Mouse (Mus musculus) liver, embryonic 14 days (tissue): Measurements from ENCODE around the gene Riok1. TPM values are rescaled to one million over a fixed set of nuclear protein-coding genes. Genes with fewer than 3 reads are reported as not detected.

Experiments used
- polyA plus RNA-seq: library from polyadenylated mRNA; depleted of rRNA; stranded (reverse); fragments of >200 nt; gene quantifications from 2 replicates; pipeline ENCODE4 v1.2.3, GENCODE M21; 2012; rRNA removed

The Riok1 gene
- 12.8 and 19.2 TPM in 2 replicates for polyA plus RNA-seq

DNA sequence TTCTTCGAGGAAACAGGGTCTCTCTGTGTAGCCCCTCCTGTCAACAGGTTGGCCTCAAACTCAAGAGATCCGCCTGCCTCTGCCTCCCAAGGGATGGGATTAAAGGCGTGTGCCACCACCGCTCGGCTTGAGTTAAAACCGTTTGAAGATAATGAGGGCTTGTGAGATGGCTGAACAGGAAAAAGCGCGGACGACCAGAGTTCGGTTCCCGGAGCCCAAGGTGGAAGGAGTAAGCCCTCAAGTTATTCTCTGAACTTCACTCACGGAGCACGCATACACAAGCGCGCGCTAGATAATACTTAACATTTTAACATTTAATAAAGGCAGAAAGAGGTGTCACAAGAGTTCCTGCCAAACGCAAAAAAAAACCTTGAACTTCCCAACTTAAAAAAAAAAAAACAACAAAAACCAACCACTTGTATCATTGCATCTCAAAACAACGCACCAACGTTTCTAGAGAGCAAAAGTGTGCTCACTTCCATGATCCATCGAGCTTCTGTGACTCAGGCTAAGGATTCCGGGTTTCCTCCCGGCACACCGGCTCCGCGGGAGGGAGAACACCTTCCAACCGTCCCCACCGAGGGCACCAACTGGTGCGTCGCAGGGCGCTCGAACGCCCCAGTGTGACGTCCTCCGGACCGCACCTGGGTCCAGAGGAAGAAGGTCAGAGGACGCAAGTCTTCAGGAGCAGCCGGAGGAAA is at the start of gene Riok1:
Gene Riok1 (plus strand): TSS at position 653 of the 701 bp plus-strand sequence.

DNA sequence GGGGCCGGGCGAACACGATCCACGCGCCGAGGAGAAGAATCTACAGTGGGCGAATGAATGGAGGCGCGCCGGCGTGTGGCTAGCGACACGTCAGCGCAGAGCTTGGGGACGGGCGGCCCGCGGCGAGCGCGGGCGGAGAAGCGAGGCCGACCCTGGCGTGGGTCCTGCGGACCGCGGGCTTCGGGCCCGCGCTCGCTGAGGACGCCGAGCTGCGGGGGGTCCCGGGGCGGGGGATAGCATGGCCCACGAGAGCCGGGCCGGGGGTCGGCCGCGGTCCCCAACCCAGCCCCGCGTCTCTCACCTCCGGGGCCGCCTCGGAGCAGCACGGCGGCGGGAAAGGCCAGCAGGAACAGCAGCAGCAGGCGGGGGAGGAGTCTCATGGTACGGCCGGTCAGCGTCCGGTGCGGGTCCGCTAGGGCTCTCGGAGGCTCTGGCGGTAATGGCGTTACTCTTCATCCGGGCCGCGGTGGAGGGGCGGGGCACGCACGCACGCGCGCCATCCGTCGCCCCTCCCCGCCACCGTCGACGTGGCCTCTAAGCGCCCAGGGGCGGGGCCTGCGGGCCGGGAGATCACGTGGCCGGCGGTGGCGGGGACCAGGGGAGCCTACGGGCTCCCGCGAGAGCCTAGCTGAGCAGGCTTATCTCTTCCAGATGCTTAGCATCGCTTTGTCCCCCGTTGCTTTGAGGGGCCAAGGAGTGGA is 42.9 kb upstream of the Riok1 start, which contains the start of gene Ssr1:
Gene Ssr1 (minus strand): TSS at position 514 of the 701 bp plus-strand sequence.

DNA sequence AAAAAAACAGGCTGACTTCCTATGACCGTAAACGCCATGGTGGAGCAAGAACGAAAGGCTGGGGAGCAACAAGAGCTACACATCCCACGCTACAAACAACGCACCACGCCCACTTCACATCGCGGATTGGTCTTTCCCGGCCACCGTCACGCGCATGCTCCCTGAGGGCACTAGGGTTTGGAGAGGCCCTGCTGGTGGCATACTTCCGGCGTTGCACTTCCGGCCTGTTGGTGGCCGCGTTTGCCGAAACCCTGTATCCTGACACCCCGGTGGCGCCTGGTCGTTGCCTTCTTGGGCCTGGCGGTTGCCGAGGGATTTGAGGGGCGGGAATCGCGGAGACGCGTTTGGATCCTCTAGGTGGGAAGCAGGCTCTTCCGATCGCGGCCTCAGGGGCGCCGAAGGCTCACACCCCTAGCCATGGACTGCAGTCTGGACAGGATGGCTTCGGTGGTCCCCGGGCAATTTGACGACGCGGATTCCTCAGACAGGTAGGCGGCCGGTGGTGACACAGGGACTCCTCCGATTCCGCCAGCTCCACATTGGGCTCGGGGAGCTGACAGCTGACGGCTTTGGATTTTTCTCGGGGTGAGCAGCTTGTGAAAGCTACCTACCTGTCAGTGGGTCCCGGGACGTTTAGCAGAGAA is 371 bp downstream of the Riok1 start, which contains the start of gene Cage1:
Gene Cage1 (minus strand): TSS at position 26 of the 644 bp plus-strand sequence.

Other genes starting within 250 kb of the Riok1 start
- 17.0 and 20.9 TPM in 2 replicates for gene Ssr1, start 42.8 kb upstream of the Riok1 start, polyA plus RNA-seq
- gene Cage1, start 74 bp downstream of the Riok1 start, polyA plus RNA-seq, result 0.14 and 0.18 TPM in 2 replicates
- gene Dsp, start 114.3 kb downstream of the Riok1 start, polyA plus RNA-seq, result 1.7 and 2.0 TPM in 2 replicates
- gene Snrnp48, start 167.9 kb downstream of the Riok1 start, polyA plus RNA-seq, result 17.1 and 17.7 TPM in 2 replicates